Mouse (Mus musculus) stomach, postnatal 0 days (tissue): Measurements from ENCODE around the gene Gpbar1. TPM values are rescaled to one million over a fixed set of nuclear protein-coding genes. Genes with fewer than 3 reads are reported as not detected.

ENCODE experiments used
- ATAC-seq: fragments of 200-750 bp; cut with Nextera tagmentation; 2 replicates; pipeline ENCODE4 v1.8.0; 2017; ENCODE audit not compliant: low FRiP score, low TSS enrichment
- DNase-seq: peaks from one replicate; pipeline ENCODE4 v3.0.0-alpha.2; 2016; ENCODE audit warnings: low spot score
- H3K27ac ChIP-seq: fragments of 300-500 bp; sonication (generic); replicated peaks from 2 replicates; pipeline ENCODE4 v1.5.1; 2014; ENCODE audit warnings: mild to moderate bottlenecking, control low read depth
- H3K27me3 ChIP-seq: fragments of 300-500 bp; sonication (generic); 2 replicates; pipeline ENCODE4 v1.6.1; 2014; ENCODE audit warnings: low read length; ENCODE audit not compliant: control insufficient read depth, insufficient read depth
- H3K36me3 ChIP-seq: fragments of 300-500 bp; sonication (generic); 2 replicates; pipeline ENCODE4 v1.6.1; 2014; ENCODE audit warnings: low read length, mixed read lengths; ENCODE audit not compliant: control insufficient read depth, insufficient read depth
- H3K4me1 ChIP-seq: fragments of 300-500 bp; sonication (generic); replicated peaks from 2 replicates; pipeline ENCODE4 v1.6.1; 2014; ENCODE audit warnings: antibody characterized with exemption; ENCODE audit not compliant: control insufficient read depth, insufficient read depth
- H3K4me2 ChIP-seq: fragments of 300-500 bp; sonication (generic); replicated peaks from 2 replicates; pipeline ENCODE4 v1.6.1; 2014; ENCODE audit warnings: low read depth, mild to moderate bottlenecking, control low read depth, moderate library complexity
- H3K4me3 ChIP-seq: fragments of 300-500 bp; sonication (generic); 2 replicates; pipeline ENCODE4 v1.5.1; 2014; ENCODE audit warnings: low read depth, low read length, control low read depth
- H3K9ac ChIP-seq: fragments of 300-500 bp; sonication (generic); 2 replicates; pipeline ENCODE4 v1.6.1; 2014; ENCODE audit warnings: mild to moderate bottlenecking, low read length, control low read depth, mixed read lengths
- H3K9me3 ChIP-seq: fragments of 300-500 bp; sonication (generic); 2 replicates; pipeline ENCODE4 v1.6.1; 2016; ENCODE audit warnings: low read length; ENCODE audit not compliant: control insufficient read depth
- CTCF ChIP-seq: IDR thresholded peaks from 2 replicates; pipeline ENCODE4 v1.5.1; 2016; ENCODE audit warnings: antibody characterized with exemption, low read depth, mild to moderate bottlenecking, moderate library complexity
- EP300 ChIP-seq: optimal IDR thresholded peaks from 2 replicates; pipeline ENCODE3; 2016; ENCODE audit warnings: antibody characterized with exemption
- WGBS: fragments of 180-500 bp; shearing (Covaris S2); extraction: QIAGEN DNeasy Blood & Tissue Kit; methylation state at CpG from one replicate; pipeline ENCODE4 v1.1.7; 2014; 5-methylcytosine and 5-hydroxymethylcytosine counted together
- polyA plus RNA-seq: library from polyadenylated mRNA; unstranded; fragments of >200 nt; fragmentation: Nextera tagmentation; extraction: Ambion mirVana; gene quantifications from 2 replicates; pipeline ENCODE4 v1.2.1, GENCODE M21; 2015

Gene Gpbar1
- polyA plus RNA-seq, 1 experiment from 2014 or later: 0.63 TPM

GRCm38 (mm10) chr1:74289740-74290139, 11.4 kb downstream of the Gpbar1 start:
- H3K4me1 ChIP-seq: peaks cover 9% of the 10 kb centered on the region

GRCm38 (mm10) chr1:74290141-74290540, 11.8 kb downstream of the Gpbar1 start:
- peaks cover 13% of the 10 kb centered on the region for H3K4me1 ChIP-seq
- 66% methylated on average over 5 of the region's 5 CpGs for WGBS
- H3K4me2 ChIP-seq: no peak overlapping the region
- ATAC-seq: no peak
- H3K9ac ChIP-seq: no peak overlapping the region
- peaks cover 23% of the 10 kb centered on the region for H3K36me3 ChIP-seq
- no peaks in the 10 kb centered on the region for H3K9me3 ChIP-seq
- H3K27ac ChIP-seq: 0 out of 2 replicates have a peak overlapping the region, but pooled peaks have one; percentile 40
- no peaks in the 10 kb centered on the region for H3K27me3 ChIP-seq
- no peak for DNase-seq
- H3K4me3 ChIP-seq: no peak overlapping the region
- no peak for TF ChIP-seq CTCF
- TF ChIP-seq EP300: no peak

More at GRCm38 (mm10) chr1:74289740-74290139, 11.4 kb downstream of the Gpbar1 start:
- Histone ChIP-seq H3K4me2 (no peak overlapping the region), H3K4me3 (no peak overlapping the region), H3K27me3 (no peaks in the 10 kb centered on the region), H3K9ac (no peak overlapping the region), H3K36me3 (peaks cover 23% of the 10 kb centered on the region), H3K9me3 (no peaks in the 10 kb centered on the region), H3K27ac (peak overlapping the region; percentile 40; the same call in 1 of the 2 replicates)
- DNase-seq (no peak), ATAC-seq (no peak)
- TF ChIP-seq EP300 (no peak), CTCF (no peak)
- 82% methylated on average over 2 of the region's 2 CpGs for WGBS

- H3K9ac ChIP-seq: no peak overlapping the region
- TF ChIP-seq EP300 (no peak), CTCF (no peak)
- WGBS: 82% methylated on average over 11 of the region's 11 CpGs
- DNase-seq (no peak), ATAC-seq (no peak)
- no peak overlapping the region for H3K4me3 ChIP-seq
- H3K9me3 ChIP-seq: no peaks in the 10 kb centered on the region
- H3K4me2 ChIP-seq: no peak overlapping the region
- H3K36me3 ChIP-seq: peaks cover 23% of the 10 kb centered on the region
- no peaks in the 10 kb centered on the region for H3K27me3 ChIP-seq
- H3K27ac ChIP-seq: peak overlapping the region; percentile 8
- H3K4me1 ChIP-seq: peaks cover 29% of the 10 kb centered on the region
Observed at GRCm38 (mm10) chr1:74292331-74293020, 14.1 kb downstream of the Gpbar1 start.

GRCm38 (mm10) chr1:74293306-74293960, 15.1 kb downstream of the Gpbar1 start:
- WGBS: 68% methylated on average over 8 of the region's 8 CpGs
- H3K4me2 ChIP-seq: no peak overlapping the region
- ATAC-seq (no peak), DNase-seq (no peak)
- H3K9ac ChIP-seq: no peak overlapping the region
- H3K4me3 ChIP-seq: no peak overlapping the region
- no peaks in the 10 kb centered on the region for H3K27me3 ChIP-seq
- peaks cover 39% of the 10 kb centered on the region for H3K4me1 ChIP-seq
- TF ChIP-seq CTCF (no peak), EP300 (no peak)
- peaks cover 21% of the 10 kb centered on the region for H3K36me3 ChIP-seq
- H3K27ac ChIP-seq: peak overlapping the region; percentile 30
- H3K9me3 ChIP-seq: no peaks in the 10 kb centered on the region

DNA sequence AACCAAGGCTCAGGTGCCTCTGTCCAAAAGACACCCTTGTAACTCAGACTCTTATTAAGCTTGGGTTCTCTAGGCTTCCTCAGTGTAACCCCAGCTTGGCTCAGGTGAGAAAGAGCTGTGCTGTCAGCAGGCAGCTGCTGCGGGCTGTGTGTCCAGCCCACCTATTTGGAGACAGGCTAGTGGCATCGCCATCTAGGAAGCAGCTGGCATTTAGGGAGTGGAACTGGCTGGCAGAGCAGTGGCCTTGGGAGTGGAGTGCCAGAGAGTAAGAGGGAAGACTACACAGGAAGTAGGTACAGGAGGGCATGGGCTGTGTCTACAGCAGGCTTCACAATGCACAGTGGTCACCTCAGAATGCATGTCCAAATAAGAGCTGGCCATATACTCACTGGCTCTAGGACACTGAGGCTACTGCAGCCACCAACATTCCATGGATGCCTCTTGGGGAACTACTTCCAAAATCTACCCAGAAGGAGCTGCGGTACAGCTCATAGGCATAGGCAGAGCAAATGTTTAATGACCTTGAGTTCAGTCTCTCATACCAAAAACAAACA, 15.8 kb downstream of the Gpbar1 start:
- no peaks in the 10 kb centered on the region for H3K9me3 ChIP-seq
- DNase-seq: no peak
- TF ChIP-seq CTCF (no peak), EP300 (no peak)
- H3K9ac ChIP-seq: 0 out of 2 replicates have a peak overlapping the region, but pooled peaks have one; percentile 13
- peaks cover 21% of the 10 kb centered on the region for H3K36me3 ChIP-seq
- no peaks in the 10 kb centered on the region for H3K27me3 ChIP-seq
- 81% methylated on average over 3 of the region's 3 CpGs for WGBS
- peaks cover 42% of the 10 kb centered on the region for H3K4me1 ChIP-seq
- peak overlapping the region; percentile 30 for H3K27ac ChIP-seq
- no peak overlapping the region for H3K4me2 ChIP-seq
- H3K4me3 ChIP-seq: no peak overlapping the region
- ATAC-seq: no peak
